Mouse (Mus musculus): ENCODE measurements around the gene Nacc1. TPM values are rescaled to one million over a fixed set of nuclear protein-coding genes. Genes with fewer than 3 reads are reported as not detected.

Nacc1 gene
- polyA plus RNA-seq, 1 experiment: 104 TPM

GRCm38 (mm10) chr8:84653092-84653631, 34.5 kb downstream of the Nacc1 start:
- no peak overlapping the region for H3K27ac ChIP-seq (ENCODE audit: insufficient read depth, low read depth, low read length)
- H3K27me3 ChIP-seq (ENCODE audit: control insufficient read depth, insufficient read depth, low read length): no peaks in the 10 kb centered on the region
- H3K36me3 ChIP-seq (ENCODE audit: control insufficient read depth, insufficient read depth, low read length): no peaks in the 10 kb centered on the region
- peaks cover 12% of the 10 kb centered on the region for H3K4me1 ChIP-seq (ENCODE audit: control insufficient read depth, insufficient read depth, insufficient read length, low read length)
- WGBS: 66% methylated on average over 9 of the region's 9 CpGs
- TF ChIP-seq POLR2A (IDR thresholded peaks at IDR 0.05; ENCODE audit: low read depth, low read length): no peak
- TF ChIP-seq CTCF (IDR thresholded peaks at IDR 0.05; ENCODE audit: extremely low read depth, insufficient read length, insufficient replicate concordance, low read depth, low read length): no peak
- no peak overlapping the region for H3K4me3 ChIP-seq (ENCODE audit: low read depth, low read length)

- H3K27ac ChIP-seq (ENCODE audit: insufficient read depth, low read depth, low read length): 0 out of 2 replicates have a peak overlapping the region, but pooled peaks have one; percentile 43
- H3K27me3 ChIP-seq (ENCODE audit: control insufficient read depth, insufficient read depth, low read length): no peaks in the 10 kb centered on the region
- no peaks in the 10 kb centered on the region for H3K36me3 ChIP-seq (ENCODE audit: control insufficient read depth, insufficient read depth, low read length)
- 34% methylated on average over 3 of the region's 3 CpGs for WGBS
- H3K4me3 ChIP-seq (ENCODE audit: low read depth, low read length): no peak overlapping the region
- TF ChIP-seq POLR2A (IDR thresholded peaks at IDR 0.05; ENCODE audit: low read depth, low read length) (no peak), CTCF (IDR thresholded peaks at IDR 0.05; ENCODE audit: extremely low read depth, insufficient read length, insufficient replicate concordance, low read depth, low read length) (no peak)
- 0 out of 2 replicates have a peak, but pooled peaks cover 4% of the 10 kb centered on the region for H3K4me1 ChIP-seq (ENCODE audit: control insufficient read depth, insufficient read depth, insufficient read length, low read length)
These were observed 37.4 kb downstream of the Nacc1 start for GRCm38 (mm10) chr8:84650213-84650612.

- 6% methylated on average over 14 of the region's 14 CpGs for WGBS
- Histone ChIP-seq H3K4me1 (ENCODE audit: control insufficient read depth, insufficient read depth, insufficient read length, low read length) (peaks cover 6% of the 10 kb centered on the region; the same call in 1 of the 2 replicates), H3K27ac (ENCODE audit: insufficient read depth, low read depth, low read length) (no peak overlapping the region), H3K4me3 (ENCODE audit: low read depth, low read length) (peak overlapping the region; percentile 17), H3K27me3 (ENCODE audit: control insufficient read depth, insufficient read depth, low read length) (no peaks in the 10 kb centered on the region), H3K36me3 (ENCODE audit: control insufficient read depth, insufficient read depth, low read length) (no peaks in the 10 kb centered on the region)
- 0 out of 2 replicates have a peak, but pooled peaks have one; percentile 18 for TF ChIP-seq CTCF (IDR thresholded peaks at IDR 0.05; ENCODE audit: extremely low read depth, insufficient read length, insufficient replicate concordance, low read depth, low read length)
- TF ChIP-seq POLR2A (IDR thresholded peaks at IDR 0.05; ENCODE audit: low read depth, low read length): no peak
These were observed 40.2 kb downstream of the Nacc1 start for GRCm38 (mm10) chr8:84647461-84647901.

GRCm38 (mm10) chr8:84646800-84647199, 40.9 kb downstream of the Nacc1 start:
- no peak for TF ChIP-seq POLR2A (IDR thresholded peaks at IDR 0.05; ENCODE audit: low read depth, low read length)
- no peak for TF ChIP-seq CTCF (IDR thresholded peaks at IDR 0.05; ENCODE audit: extremely low read depth, insufficient read length, insufficient replicate concordance, low read depth, low read length)
- Histone ChIP-seq H3K27me3 (ENCODE audit: control insufficient read depth, insufficient read depth, low read length) (no peaks in the 10 kb centered on the region), H3K4me1 (ENCODE audit: control insufficient read depth, insufficient read depth, insufficient read length, low read length) (peaks cover 8% of the 10 kb centered on the region; the same call in 1 of the 2 replicates), H3K27ac (ENCODE audit: insufficient read depth, low read depth, low read length) (no peak overlapping the region), H3K4me3 (ENCODE audit: low read depth, low read length) (no peak overlapping the region), H3K36me3 (ENCODE audit: control insufficient read depth, insufficient read depth, low read length) (no peaks in the 10 kb centered on the region)
- 48% methylated on average over 6 of the region's 6 CpGs for WGBS

GRCm38 (mm10) chr8:84643019-84643418, 44.6 kb downstream of the Nacc1 start:
- WGBS: 33% methylated on average over 5 of the region's 5 CpGs
- Histone ChIP-seq H3K36me3 (ENCODE audit: control insufficient read depth, insufficient read depth, low read length) (no peaks in the 10 kb centered on the region), H3K27ac (ENCODE audit: insufficient read depth, low read depth, low read length) (no peak overlapping the region), H3K4me1 (ENCODE audit: control insufficient read depth, insufficient read depth, insufficient read length, low read length) (peaks cover 12% of the 10 kb centered on the region), H3K27me3 (ENCODE audit: control insufficient read depth, insufficient read depth, low read length) (no peaks in the 10 kb centered on the region), H3K4me3 (ENCODE audit: low read depth, low read length) (no peak overlapping the region)
- TF ChIP-seq CTCF (IDR thresholded peaks at IDR 0.05; ENCODE audit: extremely low read depth, insufficient read length, insufficient replicate concordance, low read depth, low read length) (no peak), POLR2A (IDR thresholded peaks at IDR 0.05; ENCODE audit: low read depth, low read length) (no peak)

GRCm38 (mm10) chr8:84641578-84642361, 45.9 kb downstream of the Nacc1 start:
- H3K27ac ChIP-seq (ENCODE audit: insufficient read depth, low read depth, low read length): no peak overlapping the region
- no peaks in the 10 kb centered on the region for H3K36me3 ChIP-seq (ENCODE audit: control insufficient read depth, insufficient read depth, low read length)
- WGBS: 65% methylated on average over 1 of the region's 1 CpGs
- peaks cover 9% of the 10 kb centered on the region for H3K4me1 ChIP-seq (ENCODE audit: control insufficient read depth, insufficient read depth, insufficient read length, low read length)
- TF ChIP-seq POLR2A (IDR thresholded peaks at IDR 0.05; ENCODE audit: low read depth, low read length): no peak
- peak; percentile 11; the same call in 1 of the 2 replicates for TF ChIP-seq CTCF (IDR thresholded peaks at IDR 0.05; ENCODE audit: extremely low read depth, insufficient read length, insufficient replicate concordance, low read depth, low read length)
- no peaks in the 10 kb centered on the region for H3K27me3 ChIP-seq (ENCODE audit: control insufficient read depth, insufficient read depth, low read length)
- no peak overlapping the region for H3K4me3 ChIP-seq (ENCODE audit: low read depth, low read length)

GRCm38 (mm10) chr8:84640617-84641294, 46.9 kb downstream of the Nacc1 start:
- Histone ChIP-seq H3K36me3 (ENCODE audit: control insufficient read depth, insufficient read depth, low read length) (no peaks in the 10 kb centered on the region), H3K4me1 (ENCODE audit: control insufficient read depth, insufficient read depth, insufficient read length, low read length) (peaks cover 9% of the 10 kb centered on the region), H3K4me3 (ENCODE audit: low read depth, low read length) (no peak overlapping the region), H3K27ac (ENCODE audit: insufficient read depth, low read depth, low read length) (no peak overlapping the region), H3K27me3 (ENCODE audit: control insufficient read depth, insufficient read depth, low read length) (no peaks in the 10 kb centered on the region)
- TF ChIP-seq CTCF (IDR thresholded peaks at IDR 0.05; ENCODE audit: extremely low read depth, insufficient read length, insufficient replicate concordance, low read depth, low read length) (no peak), POLR2A (IDR thresholded peaks at IDR 0.05; ENCODE audit: low read depth, low read length) (no peak)
- 71% methylated on average over 7 of the region's 7 CpGs for WGBS

Measured in small intestine, adult 2 months (tissue).